Mouse (Mus musculus) heart, embryonic 15.5 days (tissue): Measurements from ENCODE around the gene Scn2b. TPM values are rescaled to one million over a fixed set of nuclear protein-coding genes. Genes with fewer than 3 reads are reported as not detected.

Experiments
- ATAC-seq: fragments of 200-750 bp; cut with Nextera tagmentation; replicated peaks from 2 replicates; pipeline ENCODE4 v1.8.0; 2017; ENCODE audit warnings: low read depth, moderate TSS enrichment; ENCODE audit not compliant: insufficient number of reproducible peaks, insufficient read depth, low FRiP score
- H3K27ac ChIP-seq: fragments of 300-500 bp; sonication (generic); 2 replicates; pipeline ENCODE4 v1.5.1; 2015; ENCODE audit warnings: mild to moderate bottlenecking, inconsistent platforms
- H3K27me3 ChIP-seq: fragments of 300-500 bp; sonication (generic); 2 replicates; pipeline ENCODE4 v1.6.1; 2015; ENCODE audit warnings: inconsistent platforms
- H3K36me3 ChIP-seq: fragments of 300-500 bp; sonication (generic); 2 replicates; pipeline ENCODE4 v1.6.1; 2015; ENCODE audit warnings: mild to moderate bottlenecking, inconsistent platforms
- H3K4me1 ChIP-seq: fragments of 300-500 bp; sonication (generic); replicated peaks from 2 replicates; pipeline ENCODE4 v1.6.1; 2015; ENCODE audit warnings: inconsistent platforms
- H3K4me2 ChIP-seq: fragments of 300-500 bp; sonication (generic); 2 replicates; pipeline ENCODE4 v1.6.1; 2015; ENCODE audit warnings: inconsistent platforms, mild to moderate bottlenecking, moderate library complexity
- H3K4me3 ChIP-seq: fragments of 300-500 bp; sonication (generic); 2 replicates; pipeline ENCODE4 v1.5.1; 2015; ENCODE audit warnings: mild to moderate bottlenecking, inconsistent platforms
- H3K9ac ChIP-seq: fragments of 300-500 bp; sonication (generic); 2 replicates; pipeline ENCODE4 v1.6.1; 2015; ENCODE audit warnings: mild to moderate bottlenecking, inconsistent platforms
- H3K9me3 ChIP-seq: fragments of 300-500 bp; sonication (generic); replicated peaks from 2 replicates; pipeline ENCODE4 v1.6.1; 2016; ENCODE audit warnings: inconsistent platforms
- whole genome bisulfite sequencing: fragments of 180-500 bp; shearing (Covaris S2); methylation state at CpG from one replicate; pipeline ENCODE4 v1.1.7; 2015; ENCODE audit warnings: mixed read lengths; 5-methylcytosine and 5-hydroxymethylcytosine counted together
- polyA plus RNA-seq: library from polyadenylated mRNA; unstranded; fragments of >200 nt; fragmentation: Nextera tagmentation; extraction: Ambion mirVana; gene quantifications from 2 replicates; pipeline ENCODE4 v1.2.1, GENCODE M21; 2015

Gene Scn2b
- polyA plus RNA-seq, 1 experiment from 2014 or later: 1.2 TPM

DNA sequence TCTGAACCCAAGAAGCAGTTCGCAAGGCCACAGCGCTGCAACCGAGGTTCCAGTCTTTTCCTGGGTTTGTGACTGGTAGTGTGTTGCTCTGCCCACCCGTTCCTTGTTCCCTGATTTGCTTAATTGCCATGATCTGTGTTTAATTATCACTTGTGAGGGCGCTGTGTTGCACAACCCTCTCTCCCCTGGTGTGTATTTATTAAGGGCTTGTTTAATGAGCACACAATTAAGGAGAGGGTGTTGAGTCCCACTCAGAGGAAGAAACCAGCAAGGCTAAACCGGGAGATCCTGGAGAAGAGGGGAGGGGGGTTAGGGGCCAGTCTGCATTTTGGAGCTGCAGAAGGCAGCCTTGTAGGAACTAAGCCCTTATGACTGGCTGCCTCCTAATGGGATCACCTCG is 23.4 kb downstream of the Scn2b start:
- Histone ChIP-seq H3K9ac (no peak overlapping the region), H3K9me3 (no peaks in the 10 kb centered on the region), H3K4me1 (peaks cover 35% of the 10 kb centered on the region), H3K27ac (no peak overlapping the region), H3K4me2 (no peak overlapping the region), H3K27me3 (peaks cover 98% of the 10 kb centered on the region), H3K36me3 (no peaks in the 10 kb centered on the region), H3K4me3 (no peak overlapping the region)
- no peak for ATAC-seq
- WGBS: 70% methylated on average over 7 of the region's 7 CpGs

DNA sequence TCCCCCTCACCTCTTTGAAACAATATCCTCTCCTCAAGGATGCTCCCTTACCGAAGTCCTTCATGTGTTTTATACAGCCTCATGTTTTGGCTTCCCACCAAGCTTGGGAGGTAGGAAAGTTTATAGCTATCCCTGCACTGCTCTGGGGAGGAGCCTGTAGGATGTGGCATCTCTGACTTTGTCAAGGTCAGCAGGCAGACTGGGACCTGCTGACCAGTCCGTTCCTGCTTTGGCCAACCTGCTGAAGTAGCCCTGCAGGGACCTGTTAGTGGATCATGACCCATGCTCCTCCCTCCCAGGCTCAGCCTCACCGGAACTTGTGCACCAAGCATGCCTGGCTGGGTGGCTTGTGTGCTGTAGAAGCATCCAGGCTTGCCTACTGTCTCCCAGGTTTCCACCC is 25.1 kb downstream of the Scn2b start:
- H3K4me2 ChIP-seq: no peak overlapping the region
- peaks cover 21% of the 10 kb centered on the region for H3K4me1 ChIP-seq
- no peak overlapping the region for H3K27ac ChIP-seq
- WGBS: 42% methylated on average over 3 of the region's 3 CpGs
- H3K4me3 ChIP-seq: no peak overlapping the region
- no peaks in the 10 kb centered on the region for H3K9me3 ChIP-seq
- no peak overlapping the region for H3K9ac ChIP-seq
- H3K36me3 ChIP-seq: no peaks in the 10 kb centered on the region
- no peak for ATAC-seq
- H3K27me3 ChIP-seq: peaks cover 95% of the 10 kb centered on the region

DNA sequence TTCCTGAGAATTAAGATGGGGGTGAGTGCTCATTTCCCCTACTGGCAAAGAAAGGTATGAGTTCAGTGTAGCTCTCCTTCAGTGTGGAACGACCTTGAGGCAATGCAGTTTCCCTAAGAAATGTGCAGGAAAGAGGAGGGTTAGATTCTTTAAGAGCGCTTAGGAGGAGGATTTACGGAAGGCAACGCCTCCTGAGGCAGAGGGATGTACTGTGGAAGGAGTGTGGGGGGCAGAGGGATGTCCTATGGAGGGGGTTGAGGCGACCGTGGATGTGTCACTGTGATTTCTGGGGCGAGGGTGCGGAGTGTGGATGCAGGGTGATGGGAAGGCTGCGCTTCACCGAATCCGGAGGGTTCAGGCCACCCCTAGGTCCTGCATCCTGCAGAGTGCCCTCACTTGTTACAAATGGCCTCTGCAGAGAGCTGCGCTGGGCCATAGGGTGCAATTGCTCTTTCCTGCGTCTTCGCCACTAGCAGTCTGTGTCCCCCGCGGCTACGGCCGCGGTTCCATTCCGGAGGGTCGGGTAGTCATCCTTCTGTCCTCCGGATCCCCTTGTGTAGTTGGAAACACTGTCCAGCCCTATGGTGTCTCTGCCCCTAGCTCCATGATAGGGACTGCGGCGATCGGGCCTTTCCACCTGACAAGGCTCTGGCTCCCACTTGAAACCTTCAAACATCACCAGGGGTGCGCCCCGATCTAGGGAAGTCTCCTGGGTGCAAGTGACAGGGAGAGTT is 28.1 kb downstream of the Scn2b start:
- Histone ChIP-seq H3K36me3 (no peaks in the 10 kb centered on the region), H3K27ac (no peak overlapping the region), H3K4me1 (peaks cover 8% of the 10 kb centered on the region), H3K9me3 (no peaks in the 10 kb centered on the region), H3K9ac (peak overlapping the region; percentile 17; the same call in 1 of the 2 replicates), H3K4me2 (peak overlapping the region; percentile 76), H3K27me3 (peaks cover 93% of the 10 kb centered on the region), H3K4me3 (peak overlapping the region; percentile 45)
- WGBS: 7% methylated on average over 27 of the region's 27 CpGs
- no peak for ATAC-seq

DNA sequence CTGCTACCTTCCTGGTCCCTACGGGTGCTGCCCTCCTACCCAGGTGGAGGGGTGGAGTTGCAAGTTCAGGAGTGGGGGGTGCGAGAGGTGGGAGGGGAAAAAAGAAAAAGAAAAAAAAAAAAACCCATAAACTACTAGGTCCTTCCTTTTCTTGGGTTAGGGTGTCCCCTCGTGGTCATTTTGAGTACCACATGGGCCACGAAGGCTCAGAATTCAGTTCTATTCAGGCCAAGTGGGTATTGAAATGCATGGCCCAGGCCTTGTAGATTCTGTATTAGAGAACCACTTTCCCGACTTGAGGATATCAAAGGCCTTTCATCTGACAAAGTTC is 28.6 kb downstream of the Scn2b start:
- H3K9me3 ChIP-seq: no peaks in the 10 kb centered on the region
- ATAC-seq: no peak
- peaks cover 91% of the 10 kb centered on the region for H3K27me3 ChIP-seq
- no peaks in the 10 kb centered on the region for H3K36me3 ChIP-seq
- peak overlapping the region; percentile 45 for H3K4me3 ChIP-seq
- H3K4me1 ChIP-seq: peaks cover 8% of the 10 kb centered on the region
- H3K9ac ChIP-seq: peak overlapping the region; percentile 17; the same call in 1 of the 2 replicates
- 1% methylated on average over 5 of the region's 5 CpGs for WGBS
- no peak overlapping the region for H3K27ac ChIP-seq
- peak overlapping the region; percentile 76 for H3K4me2 ChIP-seq

DNA sequence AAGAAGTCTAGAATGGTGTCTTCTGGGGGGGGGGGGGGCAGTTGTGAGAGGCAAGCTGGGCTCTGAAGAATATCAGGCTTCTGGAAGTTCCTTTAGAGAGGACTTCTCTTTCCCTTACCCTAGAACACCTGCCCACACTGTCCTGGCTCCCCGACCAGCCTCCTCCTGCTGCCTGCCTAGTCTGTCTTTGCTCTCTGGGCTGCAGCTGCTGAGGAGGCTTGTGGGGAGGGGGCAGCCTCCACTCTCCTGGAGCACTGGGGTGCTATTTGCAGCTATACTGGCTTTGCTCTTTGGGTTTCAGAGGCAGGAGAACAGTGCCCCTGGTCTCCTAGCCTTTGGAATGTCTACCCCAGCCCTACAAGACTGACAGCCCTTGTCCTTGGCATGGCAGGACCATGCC is 33.4 kb downstream of the Scn2b start:
- H3K4me3 ChIP-seq: no peak overlapping the region
- 61% methylated on average over 1 of the region's 1 CpGs for WGBS
- no peak overlapping the region for H3K9ac ChIP-seq
- H3K9me3 ChIP-seq: no peaks in the 10 kb centered on the region
- ATAC-seq: no peak
- H3K27me3 ChIP-seq: peaks cover 65% of the 10 kb centered on the region
- no peak overlapping the region for H3K27ac ChIP-seq
- H3K4me2 ChIP-seq: no peak overlapping the region
- no peaks in the 10 kb centered on the region for H3K36me3 ChIP-seq
- peaks cover 2% of the 10 kb centered on the region for H3K4me1 ChIP-seq

DNA sequence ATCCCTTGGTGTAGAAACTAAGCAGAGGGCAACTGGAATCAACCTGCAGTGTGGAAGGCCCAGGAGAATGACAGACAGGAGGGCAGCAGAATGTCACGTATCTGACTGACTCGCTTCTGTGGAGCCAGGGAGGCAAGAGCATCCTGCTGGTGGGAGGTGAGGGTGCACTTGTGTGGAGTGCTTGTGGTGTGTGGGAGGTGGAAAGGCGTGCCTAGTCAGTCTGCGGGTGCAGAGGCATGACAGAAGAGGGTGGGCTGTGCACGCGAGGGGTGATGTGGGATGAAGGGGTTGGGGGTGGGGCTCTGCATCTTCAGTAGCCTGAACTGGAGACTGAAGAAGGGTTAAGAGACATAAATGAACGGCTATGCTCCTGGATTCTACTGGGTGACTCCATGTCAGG is 35.8 kb downstream of the Scn2b start:
- Histone ChIP-seq H3K4me1 (no peaks in the 10 kb centered on the region), H3K27ac (no peak overlapping the region), H3K9me3 (no peaks in the 10 kb centered on the region), H3K27me3 (peaks cover 44% of the 10 kb centered on the region), H3K36me3 (no peaks in the 10 kb centered on the region), H3K4me2 (no peak overlapping the region), H3K9ac (no peak overlapping the region), H3K4me3 (no peak overlapping the region)
- 54% methylated on average over 7 of the region's 7 CpGs for WGBS
- ATAC-seq: no peak

DNA sequence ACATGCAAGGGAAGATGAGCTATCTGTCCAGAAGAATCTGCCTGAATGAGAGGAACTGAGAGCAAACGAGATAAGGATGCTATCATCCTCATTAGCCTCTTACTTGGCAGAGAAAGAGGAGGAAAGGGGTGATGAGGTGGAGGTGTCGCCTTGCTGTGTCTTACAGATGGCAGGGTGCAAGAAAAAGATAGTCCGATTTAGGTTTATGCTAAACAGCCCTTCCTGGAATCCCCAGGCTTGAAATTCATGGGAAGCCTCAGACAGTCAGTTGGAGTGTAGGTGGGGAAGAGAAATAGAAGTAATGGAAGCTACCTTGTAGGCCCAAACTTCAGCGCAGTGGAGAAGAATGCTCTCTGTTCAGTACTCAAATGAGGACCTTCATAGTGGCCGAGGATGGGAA is 50.3 kb downstream of the Scn2b start:
- Histone ChIP-seq H3K9ac (no peak overlapping the region), H3K27me3 (no peaks in the 10 kb centered on the region), H3K27ac (no peak overlapping the region), H3K4me2 (no peak overlapping the region), H3K4me1 (no peaks in the 10 kb centered on the region), H3K4me3 (no peak overlapping the region), H3K36me3 (no peaks in the 10 kb centered on the region), H3K9me3 (no peaks in the 10 kb centered on the region)
- no peak for ATAC-seq
- 62% methylated on average over 5 of the region's 5 CpGs for WGBS

DNA sequence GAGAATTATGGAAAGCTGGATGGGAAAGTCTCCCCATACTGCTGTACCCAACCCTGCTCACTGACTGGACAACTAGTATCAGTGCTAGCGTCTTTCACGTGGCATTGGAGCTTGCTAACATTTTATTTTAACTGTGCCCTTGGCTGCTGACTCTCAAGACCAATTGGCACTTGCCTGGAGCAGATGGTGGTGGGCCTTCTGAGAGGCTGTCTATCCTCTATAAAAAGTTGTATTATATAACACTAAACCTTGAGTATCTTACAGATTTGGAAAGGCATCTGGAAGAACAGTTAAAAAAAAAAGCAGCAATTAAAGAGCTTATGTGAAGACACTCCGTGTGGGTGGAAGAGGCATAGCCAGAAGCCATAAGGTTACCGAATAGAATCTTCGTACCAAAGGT is 52.6 kb downstream of the Scn2b start:
- Histone ChIP-seq H3K36me3 (no peaks in the 10 kb centered on the region), H3K4me2 (no peak overlapping the region), H3K9ac (no peak overlapping the region), H3K4me1 (no peaks in the 10 kb centered on the region), H3K4me3 (no peak overlapping the region), H3K27me3 (no peaks in the 10 kb centered on the region; the same call in 1 of the 2 replicates), H3K27ac (no peak overlapping the region), H3K9me3 (no peaks in the 10 kb centered on the region)
- no peak for ATAC-seq
- 83% methylated on average over 5 of the region's 5 CpGs for WGBS

DNA sequence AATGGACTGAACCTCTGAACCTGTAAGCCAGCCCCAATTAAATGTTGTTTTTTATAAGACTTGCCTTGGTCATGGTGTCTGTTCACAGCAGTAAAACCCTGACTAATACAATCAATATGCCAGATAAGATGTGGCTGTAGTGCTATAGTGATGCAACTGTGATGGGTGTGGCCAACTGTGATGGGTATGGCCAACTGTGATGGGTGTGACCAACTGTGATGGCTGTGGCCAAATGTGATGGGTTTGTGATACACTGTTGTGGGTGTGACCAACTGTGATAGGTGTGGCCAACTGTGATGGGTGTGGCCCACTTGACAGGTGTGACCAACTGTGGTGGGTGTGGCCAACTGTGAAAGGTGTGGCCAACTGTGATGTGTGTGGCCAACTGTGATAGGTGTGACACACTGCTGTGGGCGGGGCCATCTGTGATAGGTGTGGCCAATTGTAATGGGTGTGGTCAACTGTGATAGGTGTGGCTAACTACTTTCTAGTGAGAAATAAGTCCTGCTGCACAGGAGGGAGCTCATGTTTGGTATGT is 53.6 kb downstream of the Scn2b start:
- 67% methylated on average over 1 of the region's 1 CpGs for WGBS
- Histone ChIP-seq H3K4me1 (no peaks in the 10 kb centered on the region), H3K36me3 (no peaks in the 10 kb centered on the region), H3K9ac (no peak overlapping the region), H3K9me3 (no peaks in the 10 kb centered on the region), H3K27me3 (no peaks in the 10 kb centered on the region; the same call in 1 of the 2 replicates), H3K27ac (no peak overlapping the region), H3K4me2 (no peak overlapping the region), H3K4me3 (no peak overlapping the region)
- no peak for ATAC-seq

DNA sequence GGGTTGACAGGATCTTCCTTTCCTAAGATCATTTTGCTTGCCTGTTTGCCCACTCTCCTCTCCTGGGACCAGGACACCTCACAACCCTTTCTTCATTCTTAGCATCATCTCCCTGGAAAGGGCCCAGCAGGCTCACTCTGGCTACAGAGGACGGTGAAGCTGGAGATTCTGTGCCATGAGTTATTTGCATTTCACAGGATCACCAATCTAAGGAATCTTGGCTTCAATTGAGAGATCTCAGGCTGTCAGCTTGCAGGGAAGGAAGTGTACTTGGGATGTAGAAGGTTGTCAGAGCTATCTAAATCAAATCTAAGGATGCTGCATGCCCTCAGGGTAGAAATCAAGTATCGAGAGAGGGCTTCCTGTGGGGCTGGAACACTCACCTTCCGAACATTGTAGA is 55.9 kb downstream of the Scn2b start:
- 63% methylated on average over 3 of the region's 3 CpGs for WGBS
- H3K9ac ChIP-seq: no peak overlapping the region
- H3K9me3 ChIP-seq: no peaks in the 10 kb centered on the region
- H3K4me3 ChIP-seq: no peak overlapping the region
- H3K27ac ChIP-seq: no peak overlapping the region
- no peak overlapping the region for H3K4me2 ChIP-seq
- no peak for ATAC-seq
- no peaks in the 10 kb centered on the region; the same call in 1 of the 2 replicates for H3K27me3 ChIP-seq
- no peaks in the 10 kb centered on the region for H3K36me3 ChIP-seq
- no peaks in the 10 kb centered on the region for H3K4me1 ChIP-seq

DNA sequence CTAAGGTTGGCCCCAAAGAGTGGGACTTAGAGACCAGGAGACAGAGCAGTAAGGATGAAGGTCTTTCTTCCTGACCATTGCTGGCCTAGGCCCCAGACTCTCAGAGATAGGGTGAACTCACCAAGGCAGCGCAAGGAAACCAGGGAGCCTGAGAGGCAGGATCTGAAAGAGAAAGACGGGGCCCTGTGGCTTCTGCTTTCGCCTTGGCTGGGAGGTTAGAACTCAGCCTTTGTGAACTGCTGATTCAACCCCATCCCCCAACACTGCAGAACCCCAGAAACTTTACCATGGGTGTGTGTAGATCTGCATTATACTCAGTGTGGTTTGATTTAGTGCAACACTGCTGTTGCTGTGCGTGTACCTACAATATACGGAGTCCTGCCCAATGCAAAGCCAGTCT is 61.7 kb downstream of the Scn2b start:
- no peak overlapping the region for H3K4me3 ChIP-seq
- no peak for ATAC-seq

More for the DNA sequence above, 61.7 kb downstream of the Scn2b start:
- H3K9ac ChIP-seq: no peak overlapping the region
- no peak overlapping the region for H3K27ac ChIP-seq
- 64% methylated on average over 5 of the region's 5 CpGs for WGBS
- no peak overlapping the region for H3K4me2 ChIP-seq
- no peaks in the 10 kb centered on the region for H3K9me3 ChIP-seq
- no peaks in the 10 kb centered on the region for H3K36me3 ChIP-seq
- no peaks in the 10 kb centered on the region for H3K4me1 ChIP-seq
- H3K27me3 ChIP-seq: no peaks in the 10 kb centered on the region; the same call in 1 of the 2 replicates
